Mouse (Mus musculus): Measurements from ENCODE around the gene Wipf1. TPM values are rescaled to one million over a fixed set of nuclear protein-coding genes. Genes with fewer than 3 reads are reported as not detected.

Wipf1 gene
- polyA plus RNA-seq, 1 experiment, result 7.8 TPM

- H3K27ac ChIP-seq (ENCODE audit: insufficient read depth, low read length), result no peak overlapping the region
- H3K27me3 ChIP-seq (ENCODE audit: control insufficient read depth, insufficient read depth, low read length, poor library complexity, severe bottlenecking), result no peaks in the 10 kb centered on the region
- H3K36me3 ChIP-seq (ENCODE audit: control insufficient read depth, insufficient read depth, low read length, poor library complexity, severe bottlenecking), result no peaks in the 10 kb centered on the region
- no peak overlapping the region for H3K9ac ChIP-seq (ENCODE audit: low read depth, poor library complexity, severe bottlenecking)
- TF ChIP-seq EP300 (IDR thresholded peaks at IDR 0.05; ENCODE audit: insufficient read depth, low read depth, low read length), result no peak
- TF ChIP-seq CTCF (IDR thresholded peaks at IDR 0.05; ENCODE audit: low read depth, low read length), result peak; percentile 6
- H3K4me1 ChIP-seq (ENCODE audit: control insufficient read depth, insufficient read depth, low read length), result no peaks in the 10 kb centered on the region
- H3K9me3 ChIP-seq (replicated peaks; ENCODE audit: control insufficient read depth, insufficient read depth, low read length, poor library complexity, severe bottlenecking), result no peaks in the 10 kb centered on the region
- H3K4me3 ChIP-seq (ENCODE audit: low read depth, low read length), result no peak overlapping the region
Observed at GRCm38 (mm10) chr2:73539697-73540096, 10.2 kb upstream of the Wipf1 start.

- H3K4me1 ChIP-seq (ENCODE audit: control insufficient read depth, insufficient read depth, low read length), result no peaks in the 10 kb centered on the region
- no peaks in the 10 kb centered on the region for H3K27me3 ChIP-seq (ENCODE audit: control insufficient read depth, insufficient read depth, low read length, poor library complexity, severe bottlenecking)
- H3K9me3 ChIP-seq (replicated peaks; ENCODE audit: control insufficient read depth, insufficient read depth, low read length, poor library complexity, severe bottlenecking), result no peaks in the 10 kb centered on the region
- TF ChIP-seq CTCF (IDR thresholded peaks at IDR 0.05; ENCODE audit: low read depth, low read length) (no peak), POLR2A (IDR thresholded peaks at IDR 0.05; ENCODE audit: insufficient read depth, low read length) (no peak), EP300 (IDR thresholded peaks at IDR 0.05; ENCODE audit: insufficient read depth, low read depth, low read length) (no peak)
- H3K9ac ChIP-seq (ENCODE audit: low read depth, poor library complexity, severe bottlenecking), result no peak overlapping the region
- no peak overlapping the region for H3K27ac ChIP-seq (ENCODE audit: insufficient read depth, low read length)
- H3K36me3 ChIP-seq (ENCODE audit: control insufficient read depth, insufficient read depth, low read length, poor library complexity, severe bottlenecking), result no peaks in the 10 kb centered on the region
- no peak overlapping the region for H3K4me3 ChIP-seq (ENCODE audit: low read depth, low read length)
Observed at GRCm38 (mm10) chr2:73539141-73539540, 9.6 kb upstream of the Wipf1 start.

GRCm38 (mm10) chr2:73538590-73538989, 9.1 kb upstream of the Wipf1 start:
- Histone ChIP-seq H3K27me3 (ENCODE audit: control insufficient read depth, insufficient read depth, low read length, poor library complexity, severe bottlenecking) (no peaks in the 10 kb centered on the region), H3K36me3 (ENCODE audit: control insufficient read depth, insufficient read depth, low read length, poor library complexity, severe bottlenecking) (no peaks in the 10 kb centered on the region), H3K4me3 (ENCODE audit: low read depth, low read length) (no peak overlapping the region), H3K9ac (ENCODE audit: low read depth, poor library complexity, severe bottlenecking) (no peak overlapping the region), H3K4me1 (ENCODE audit: control insufficient read depth, insufficient read depth, low read length) (no peaks in the 10 kb centered on the region), H3K9me3 (replicated peaks; ENCODE audit: control insufficient read depth, insufficient read depth, low read length, poor library complexity, severe bottlenecking) (no peaks in the 10 kb centered on the region), H3K27ac (ENCODE audit: insufficient read depth, low read length) (no peak overlapping the region)
- TF ChIP-seq POLR2A (IDR thresholded peaks at IDR 0.05; ENCODE audit: insufficient read depth, low read length), result no peak

- no peak for TF ChIP-seq EP300 (IDR thresholded peaks at IDR 0.05; ENCODE audit: insufficient read depth, low read depth, low read length)
- TF ChIP-seq POLR2A (IDR thresholded peaks at IDR 0.05; ENCODE audit: insufficient read depth, low read length), result no peak
- no peak for TF ChIP-seq CTCF (IDR thresholded peaks at IDR 0.05; ENCODE audit: low read depth, low read length)
- Histone ChIP-seq H3K36me3 (ENCODE audit: control insufficient read depth, insufficient read depth, low read length, poor library complexity, severe bottlenecking) (no peaks in the 10 kb centered on the region), H3K4me3 (ENCODE audit: low read depth, low read length) (no peak overlapping the region), H3K27me3 (ENCODE audit: control insufficient read depth, insufficient read depth, low read length, poor library complexity, severe bottlenecking) (no peaks in the 10 kb centered on the region), H3K9me3 (replicated peaks; ENCODE audit: control insufficient read depth, insufficient read depth, low read length, poor library complexity, severe bottlenecking) (no peaks in the 10 kb centered on the region), H3K27ac (ENCODE audit: insufficient read depth, low read length) (no peak overlapping the region), H3K4me1 (ENCODE audit: control insufficient read depth, insufficient read depth, low read length) (no peaks in the 10 kb centered on the region), H3K9ac (ENCODE audit: low read depth, poor library complexity, severe bottlenecking) (no peak overlapping the region)
Observed at GRCm38 (mm10) chr2:73536091-73536783, 6.7 kb upstream of the Wipf1 start.

DNA sequence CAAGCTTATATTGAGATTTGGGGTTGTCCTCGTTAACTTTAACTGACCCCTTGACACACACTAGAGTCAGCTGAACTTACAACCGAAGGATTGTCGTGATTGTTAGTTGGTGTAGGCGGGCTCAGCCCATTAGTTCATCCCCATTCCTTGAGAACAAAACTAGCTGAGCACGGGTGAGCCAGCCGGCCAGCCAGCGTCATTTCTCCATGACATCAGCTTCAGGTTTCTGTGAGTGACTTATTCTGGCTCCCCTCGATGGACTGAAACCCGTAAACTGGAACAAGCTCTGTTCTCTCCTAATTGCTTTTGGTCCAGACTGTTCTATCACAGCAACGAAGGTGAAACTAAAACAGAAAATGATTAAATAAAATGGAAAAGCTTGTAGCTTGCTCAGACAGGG, 5.2 kb upstream of the Wipf1 start:
- H3K9me3 ChIP-seq (replicated peaks; ENCODE audit: control insufficient read depth, insufficient read depth, low read length, poor library complexity, severe bottlenecking), result no peaks in the 10 kb centered on the region
- H3K4me1 ChIP-seq (ENCODE audit: control insufficient read depth, insufficient read depth, low read length), result no peaks in the 10 kb centered on the region
- no peak overlapping the region for H3K27ac ChIP-seq (ENCODE audit: insufficient read depth, low read length)
- TF ChIP-seq POLR2A (IDR thresholded peaks at IDR 0.05; ENCODE audit: insufficient read depth, low read length) (no peak), EP300 (IDR thresholded peaks at IDR 0.05; ENCODE audit: insufficient read depth, low read depth, low read length) (no peak), CTCF (IDR thresholded peaks at IDR 0.05; ENCODE audit: low read depth, low read length) (no peak)
- no peaks in the 10 kb centered on the region for H3K36me3 ChIP-seq (ENCODE audit: control insufficient read depth, insufficient read depth, low read length, poor library complexity, severe bottlenecking)
- H3K27me3 ChIP-seq (ENCODE audit: control insufficient read depth, insufficient read depth, low read length, poor library complexity, severe bottlenecking), result no peaks in the 10 kb centered on the region
- H3K4me3 ChIP-seq (ENCODE audit: low read depth, low read length), result no peak overlapping the region
- no peak overlapping the region for H3K9ac ChIP-seq (ENCODE audit: low read depth, poor library complexity, severe bottlenecking)

DNA sequence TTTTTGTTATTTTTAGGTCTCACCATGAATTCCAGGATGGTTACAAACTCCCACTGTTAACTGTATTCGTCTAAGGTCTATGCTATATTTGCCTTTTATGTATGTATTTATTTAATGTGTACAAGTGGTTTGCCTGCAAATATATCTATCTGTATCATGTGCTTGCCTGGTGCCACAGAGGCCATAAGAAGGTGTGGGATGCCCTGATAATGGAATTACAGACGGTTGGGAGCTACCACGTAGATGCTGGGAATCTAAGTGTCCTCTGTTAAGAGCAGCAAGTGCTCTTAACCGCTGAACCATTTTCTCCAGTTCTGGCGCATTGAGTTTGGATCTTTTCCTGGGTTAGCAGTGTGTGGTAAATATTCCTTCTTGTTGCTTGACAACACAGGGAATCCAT, 953 bp upstream of the Wipf1 start:
- H3K27ac ChIP-seq (ENCODE audit: insufficient read depth, low read length), result no peak overlapping the region
- H3K9ac ChIP-seq (ENCODE audit: low read depth, poor library complexity, severe bottlenecking), result no peak overlapping the region
- no peaks in the 10 kb centered on the region for H3K27me3 ChIP-seq (ENCODE audit: control insufficient read depth, insufficient read depth, low read length, poor library complexity, severe bottlenecking)
- no peaks in the 10 kb centered on the region for H3K4me1 ChIP-seq (ENCODE audit: control insufficient read depth, insufficient read depth, low read length)
- no peaks in the 10 kb centered on the region for H3K9me3 ChIP-seq (replicated peaks; ENCODE audit: control insufficient read depth, insufficient read depth, low read length, poor library complexity, severe bottlenecking)
- TF ChIP-seq CTCF (IDR thresholded peaks at IDR 0.05; ENCODE audit: low read depth, low read length) (no peak), EP300 (IDR thresholded peaks at IDR 0.05; ENCODE audit: insufficient read depth, low read depth, low read length) (no peak), POLR2A (IDR thresholded peaks at IDR 0.05; ENCODE audit: insufficient read depth, low read length) (no peak)
- H3K36me3 ChIP-seq (ENCODE audit: control insufficient read depth, insufficient read depth, low read length, poor library complexity, severe bottlenecking), result no peaks in the 10 kb centered on the region
- H3K4me3 ChIP-seq (ENCODE audit: low read depth, low read length), result no peak overlapping the region
